Mouse (Mus musculus) left cerebral cortex, postnatal 25 days (tissue): Measurements from ENCODE around the gene Gtpbp10. TPM values are rescaled to one million over a fixed set of nuclear protein-coding genes. Genes with fewer than 3 reads are reported as not detected.

Experiments
- DNase-seq, 2 experiments: peaks; one replicate each; pipeline ENCODE4 v3.0.0; 2022; ENCODE audit warnings: low spot score in 2 of 2, mixed read lengths in 1 of 2
- intact Hi-C: fragments of 180-260 bp; cut with DNase I; formaldehyde crosslinking; loops from one replicate; pipeline ENCODE4 v1.15.1; 2025
- total RNA-seq, 2 experiments: library from RNA; stranded (reverse); gene quantifications; 2 replicates each; pipeline ENCODE4 v1.2.3; 2021

The Gtpbp10 gene
- 1 to 10 TPM; 8.6 to 8.7 TPM for total RNA-seq

DNA sequence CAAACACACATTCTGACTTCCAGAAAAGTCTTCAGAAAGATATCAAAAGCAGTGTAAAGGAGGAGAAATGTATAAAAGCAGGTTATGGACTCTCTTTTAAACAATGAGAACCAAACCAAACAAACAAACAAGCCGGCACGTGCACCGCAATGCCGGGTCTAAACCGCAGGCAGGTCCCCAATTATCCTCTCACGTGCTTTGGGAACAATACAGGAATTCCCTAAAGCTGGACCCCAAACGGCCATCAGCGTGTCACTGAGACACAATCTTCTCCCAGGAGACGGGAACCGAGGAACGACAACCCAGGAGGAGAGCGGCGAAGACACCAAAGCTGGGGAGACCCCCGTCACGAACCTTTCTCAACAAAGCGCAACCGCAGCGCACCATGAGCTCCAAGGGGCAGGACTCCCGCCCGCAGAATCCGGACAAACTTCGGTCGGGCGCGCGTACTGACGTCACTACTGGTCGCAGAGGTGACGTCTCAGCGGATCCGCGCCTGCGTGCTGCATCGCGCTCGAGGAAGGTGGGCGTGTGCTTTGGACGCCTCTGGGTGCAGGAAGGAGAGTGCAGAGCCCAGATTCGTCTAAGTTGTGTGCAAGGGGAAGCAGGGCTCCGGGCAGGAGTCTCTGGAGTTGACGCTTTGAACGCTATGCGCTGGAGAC lies at the start of gene Gtpbp10:
TSS of gene Gtpbp10 (minus strand) at position 460 of the 662 bp plus-strand sequence.
- intact Hi-C loops = loop anchor here (5.0 kb wide), 1 partner anchor 47 kb away; the partner anchor contains the start of gene Cldn12
- peak; percentile 92 to 93 for DNase-seq

DNA sequence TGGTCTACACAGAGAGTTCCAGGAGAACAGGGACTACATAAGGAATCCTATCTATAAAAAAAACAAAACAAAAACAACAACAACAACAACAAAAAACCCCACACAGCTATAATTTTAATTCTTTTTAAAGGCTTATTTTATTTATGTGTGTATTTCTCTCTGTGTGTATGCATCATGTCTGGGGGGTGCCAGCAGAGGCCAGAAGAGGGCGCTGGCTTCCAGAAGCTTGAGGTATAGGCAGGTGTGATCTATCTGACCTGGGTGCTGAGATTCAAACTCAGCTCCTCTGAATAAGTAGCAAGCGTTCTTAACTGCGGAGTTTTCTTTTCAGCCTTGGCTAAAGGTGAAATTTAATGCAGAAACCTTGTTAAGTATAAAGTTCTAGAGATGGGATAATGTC lies 28.3 kb upstream of the Gtpbp10 start:
- no peak for DNase-seq
- intact Hi-C loops = no loop called here

DNA sequence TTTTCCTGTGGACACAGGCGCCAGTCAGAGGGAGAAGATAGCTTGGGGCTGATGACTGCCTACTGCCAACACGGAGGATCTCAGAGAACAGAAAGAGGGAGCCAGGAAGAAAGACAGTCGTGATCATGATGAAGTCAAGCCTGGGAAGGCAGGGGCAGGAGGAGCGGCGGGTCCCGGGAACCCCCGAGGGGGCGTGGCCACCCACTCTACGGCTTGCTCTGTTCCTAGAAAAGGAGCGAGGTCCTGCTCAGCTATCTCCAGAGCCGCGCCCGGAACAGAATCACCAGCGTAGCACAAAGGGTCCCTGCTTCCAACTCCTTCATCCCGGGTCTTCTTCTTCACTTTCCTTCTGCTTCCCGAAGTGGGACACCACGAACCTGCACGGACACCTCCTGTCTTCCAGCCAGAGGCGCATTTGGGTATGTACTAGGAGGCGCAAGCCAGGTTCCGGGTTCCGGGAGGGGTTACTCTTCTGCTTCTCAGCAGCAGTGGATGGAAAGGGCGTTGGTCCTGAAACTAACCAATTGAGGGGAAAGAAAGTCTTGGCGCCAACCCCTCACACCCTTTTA lies 14.5 kb upstream of the Gtpbp10 start, which contains the start of gene Gm8773:
TSS of gene Gm8773 (plus strand) at position 51 of the 569 bp plus-strand sequence.
- DNase-seq = peak; percentile 2 to 18
- intact Hi-C loops = no loop called here

DNA sequence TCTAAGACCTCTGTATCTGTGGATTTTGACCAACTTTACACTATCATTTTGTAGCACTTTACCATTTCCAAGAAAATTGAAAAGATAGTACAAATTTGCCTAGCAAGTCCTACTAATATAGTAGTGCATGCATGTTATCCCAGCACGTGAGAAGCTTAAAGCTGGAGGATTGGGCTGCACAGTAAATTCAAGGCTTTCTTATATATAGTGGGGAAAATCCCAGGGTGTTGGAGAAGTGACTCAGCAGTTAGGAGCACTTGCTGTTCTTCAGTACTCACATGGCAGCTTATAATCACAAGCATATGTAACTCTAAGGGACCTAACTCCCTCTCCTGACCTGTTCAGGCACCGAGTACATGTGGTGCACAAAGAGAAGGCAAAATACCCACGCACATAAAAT lies 3.1 kb upstream of the Gtpbp10 start:
- intact Hi-C loops = no loop called here
- no peak for DNase-seq

DNA sequence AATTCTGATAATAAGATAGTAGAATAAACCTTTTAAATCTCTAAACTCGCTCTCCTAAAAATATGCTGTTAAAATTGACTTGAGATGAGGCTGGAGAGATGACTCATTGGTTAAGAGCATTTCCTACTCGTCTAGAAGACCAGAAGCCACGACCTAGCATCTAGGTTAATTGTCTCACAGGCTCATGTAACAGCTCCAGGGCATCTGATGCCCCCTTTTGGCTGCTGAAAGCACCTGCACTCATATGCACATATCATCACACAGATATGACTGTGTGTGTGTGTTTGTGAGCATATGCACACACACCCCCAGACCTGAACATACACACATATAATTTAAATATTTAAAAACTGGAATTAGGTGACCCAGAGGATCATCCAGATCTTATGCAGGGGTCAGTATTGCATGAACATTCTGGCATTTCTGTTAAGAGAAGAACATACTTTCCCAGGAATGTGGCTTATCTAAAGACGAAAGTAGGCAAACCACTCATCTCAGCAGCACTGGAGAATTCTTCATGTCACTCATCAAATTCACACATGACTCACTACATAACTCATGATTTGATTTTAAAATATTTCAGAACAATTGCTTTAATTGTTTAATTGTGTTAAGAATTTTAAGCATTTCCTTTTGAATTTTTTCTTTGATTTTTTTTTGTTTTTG lies 1.8 kb upstream of the Gtpbp10 start:
- intact Hi-C loops = no loop called here

DNA sequence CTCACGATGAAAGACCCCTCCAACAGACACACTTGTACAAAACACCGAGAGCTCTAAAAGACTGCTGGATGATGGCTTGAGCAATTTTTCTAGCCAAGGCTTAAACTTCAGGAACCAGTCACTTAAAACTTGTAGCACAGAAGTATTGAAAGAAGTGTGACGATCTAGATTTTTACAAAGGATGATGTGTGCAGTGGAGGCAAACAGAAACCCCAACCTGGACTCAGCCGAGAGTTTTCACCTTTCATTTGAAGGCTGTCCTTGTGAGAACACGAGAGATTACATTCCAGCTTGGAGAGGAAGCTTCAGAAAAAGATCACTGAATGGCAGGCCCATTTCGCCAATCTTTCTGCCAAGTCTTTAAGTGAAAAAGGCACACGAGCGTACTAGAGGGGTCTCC lies 460 bp upstream of the Gtpbp10 start:
- intact Hi-C loops = loop anchor here (5.0 kb wide), 1 partner anchor 47 kb away; the partner anchor contains the start of gene Cldn12
- no peak for DNase-seq

More for the DNA sequence above, 1.8 kb upstream of the Gtpbp10 start:
- DNase-seq = no peak

DNA sequence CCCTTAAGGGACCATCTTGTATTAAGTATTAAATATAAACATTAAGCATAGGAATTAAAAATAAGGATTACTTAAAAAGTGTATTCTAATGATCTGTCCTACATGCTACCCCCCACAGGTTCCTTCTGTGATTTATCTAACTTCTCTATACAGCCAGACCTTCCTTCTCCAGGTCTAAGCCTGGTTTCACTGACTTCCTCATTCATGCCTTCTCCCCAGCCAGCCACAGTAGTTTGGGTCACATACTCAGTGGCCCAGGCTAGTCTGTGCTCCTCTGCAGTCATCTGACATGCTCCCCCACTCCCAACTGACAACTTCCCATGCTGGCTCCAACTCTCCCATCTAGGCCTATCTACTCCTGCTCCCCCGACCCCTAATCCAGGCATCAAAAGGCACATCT lies 8.2 kb downstream of the Gtpbp10 start:
- intact Hi-C loops = no loop called here

DNA sequence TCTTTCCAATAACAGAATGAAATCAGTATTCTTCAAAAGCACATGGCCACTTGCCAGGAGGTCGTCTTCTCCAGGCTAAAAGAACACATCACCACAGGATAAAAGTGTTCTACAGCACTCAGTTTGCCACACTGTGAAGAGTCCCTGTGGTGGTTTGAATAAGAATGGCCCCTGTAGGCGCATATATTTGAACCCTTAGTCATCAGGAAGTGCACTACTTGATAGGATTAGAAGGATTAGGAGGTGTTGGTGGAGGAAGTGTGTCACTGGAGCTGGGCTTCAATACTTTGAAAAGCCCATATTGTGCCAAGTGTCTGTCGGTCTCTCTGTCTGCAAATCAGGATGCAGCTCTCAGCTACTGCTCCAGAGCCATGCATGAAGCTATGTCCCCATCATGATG lies 19.0 kb downstream of the Gtpbp10 start:
- intact Hi-C loops = no loop called here

More for the DNA sequence above, 8.2 kb downstream of the Gtpbp10 start:
- DNase-seq = no peak

DNA sequence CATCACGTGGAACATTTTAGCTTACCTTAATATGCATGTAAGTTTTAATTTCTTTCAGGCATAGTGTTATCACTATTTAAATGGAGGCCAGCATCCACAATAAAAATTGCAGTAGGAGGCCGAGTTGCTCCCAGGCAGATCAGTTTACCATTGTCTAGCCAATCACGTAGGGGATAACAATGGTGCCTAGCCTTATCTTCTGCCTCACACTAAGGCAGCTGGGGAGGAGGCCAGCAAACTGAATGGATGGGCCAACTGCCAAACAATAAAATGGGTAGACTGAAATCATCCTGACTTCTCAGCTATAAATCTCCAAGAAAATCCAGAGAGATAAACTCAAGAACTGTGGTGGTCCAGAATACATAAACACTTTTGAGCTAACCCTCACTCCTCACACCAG lies 19.6 kb downstream of the Gtpbp10 start:
- no peak for DNase-seq
- intact Hi-C loops = no loop called here

More for the DNA sequence above, 19.0 kb downstream of the Gtpbp10 start:
- no peak for DNase-seq

DNA sequence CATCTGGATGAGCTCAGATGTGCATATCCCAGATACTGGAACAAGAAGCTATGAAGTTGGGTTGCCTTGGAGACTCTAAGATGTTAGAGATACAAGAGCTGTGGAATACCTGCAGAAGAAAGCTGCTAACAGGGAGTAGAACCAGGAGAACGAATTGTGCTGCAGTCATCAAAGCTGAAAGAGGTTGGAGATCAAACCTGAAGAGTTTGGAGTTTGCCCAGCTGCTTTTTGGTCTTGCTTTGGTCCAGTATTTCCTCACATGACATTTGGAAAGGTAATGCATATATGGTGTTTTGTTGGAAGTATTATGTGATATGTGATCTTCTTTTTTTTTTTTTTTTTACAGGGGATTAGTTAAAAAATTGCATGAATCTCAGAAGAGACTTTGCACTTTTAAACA lies 23.2 kb downstream of the Gtpbp10 start:
- no peak for DNase-seq
- intact Hi-C loops = no loop called here

DNA sequence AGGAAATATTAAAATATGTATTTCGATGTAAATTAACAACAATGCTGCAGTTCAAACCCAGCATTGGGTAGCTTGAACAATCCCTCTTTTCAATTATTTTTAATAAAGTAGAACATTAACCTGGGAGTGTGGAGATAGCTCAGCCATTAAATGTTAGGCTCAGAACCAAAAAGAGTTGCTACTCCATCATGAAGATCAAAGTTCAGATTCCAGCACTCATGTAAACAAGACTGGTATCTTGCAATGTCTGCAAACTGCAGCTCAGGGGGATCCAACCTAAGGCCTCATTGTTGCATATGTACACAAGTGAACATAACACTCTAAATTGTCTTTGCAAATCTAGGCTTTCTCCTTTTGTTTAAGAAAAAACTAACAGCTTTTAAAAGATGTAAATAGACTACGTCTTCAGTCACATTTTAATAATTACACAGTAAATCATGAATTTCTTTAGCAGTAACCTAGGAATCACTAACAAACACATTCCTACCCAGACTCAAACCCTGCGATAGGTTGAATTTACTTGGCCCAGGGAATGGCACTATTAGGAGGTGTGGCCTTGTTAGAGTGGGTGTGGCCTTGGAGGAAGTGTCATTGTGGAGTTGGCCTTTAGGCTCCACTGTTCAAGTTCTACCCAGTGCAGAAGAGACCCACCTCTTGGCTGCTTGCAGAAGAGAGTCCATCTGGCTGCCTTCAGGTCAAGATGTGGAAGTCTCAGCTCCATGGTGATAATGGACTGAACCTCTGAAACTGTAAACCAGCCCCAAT lies 25.5 kb downstream of the Gtpbp10 start:
- intact Hi-C loops = no loop called here
- no peak for DNase-seq

DNA sequence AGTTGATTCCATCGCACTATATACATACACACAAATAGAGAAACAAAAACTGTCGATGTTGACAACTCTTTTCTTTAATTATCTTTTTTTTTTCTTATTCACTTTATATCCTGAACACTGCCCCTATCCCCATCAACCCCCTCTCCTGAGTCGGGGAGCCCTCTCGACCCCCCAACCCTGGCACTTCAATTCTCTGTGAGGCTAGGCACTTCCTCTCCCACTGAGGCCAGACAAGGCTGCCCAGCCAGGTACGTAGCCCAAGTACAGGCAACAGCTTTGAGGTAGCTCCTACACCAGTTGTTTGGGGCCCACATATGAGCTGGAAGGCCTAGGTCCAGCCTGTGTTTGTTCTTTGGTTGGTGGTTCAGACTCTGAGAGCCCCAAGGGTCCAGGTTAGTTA lies 43.9 kb downstream of the Gtpbp10 start:
- DNase-seq = no peak
- intact Hi-C loops = no loop called here

DNA sequence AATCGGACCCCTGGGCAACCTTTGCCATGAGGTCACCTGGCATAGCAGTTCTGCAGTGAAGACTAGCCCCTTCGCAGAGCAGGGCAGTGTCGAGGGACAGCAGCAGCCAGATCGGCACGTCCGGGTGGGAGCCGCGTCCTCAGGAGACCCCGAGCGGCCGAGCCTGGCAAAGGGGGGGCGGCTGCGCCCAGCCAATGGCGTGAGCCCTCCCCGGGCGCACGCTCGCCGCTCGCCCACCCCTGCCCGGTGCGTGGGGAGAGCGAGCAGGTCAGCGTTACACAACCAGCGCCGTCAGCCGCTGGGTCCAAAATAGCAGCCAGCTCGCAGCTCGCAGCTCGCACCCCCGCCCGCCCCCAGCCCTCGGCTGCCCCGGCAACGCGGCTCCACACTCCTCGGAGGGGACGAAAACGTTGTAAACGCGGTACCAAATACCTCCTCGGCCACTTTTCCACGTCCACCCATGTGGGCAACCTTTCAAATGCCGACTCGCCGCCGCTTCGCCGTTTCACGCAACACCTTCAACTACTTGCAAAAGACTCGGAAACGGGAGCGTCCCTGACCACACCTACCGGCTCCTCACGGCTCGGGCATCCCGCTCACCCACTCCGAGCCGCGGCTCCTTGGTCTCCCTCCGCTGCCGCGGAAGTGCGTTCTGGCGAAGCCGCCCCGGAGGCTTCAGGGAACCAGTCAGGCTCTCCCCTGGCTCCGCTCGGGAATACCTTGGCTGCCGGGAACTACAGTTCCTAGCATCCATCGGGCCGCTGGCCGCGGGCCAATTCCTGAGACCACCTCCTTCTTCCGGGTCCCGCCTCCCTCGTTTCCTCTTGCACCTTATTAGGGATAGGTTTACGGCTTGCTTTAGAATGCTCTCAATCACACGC lies 44.9 kb downstream of the Gtpbp10 start, which contains the start of gene Cldn12:
TSS of gene Cldn12 (minus strand) at position 763 of the 881 bp plus-strand sequence.
- DNase-seq = peak; percentile 96 to 98
- intact Hi-C loops = loop anchor here (5.0 kb wide), 1 partner anchor 43 kb away; the partner anchor contains the start of gene Gtpbp10

DNA sequence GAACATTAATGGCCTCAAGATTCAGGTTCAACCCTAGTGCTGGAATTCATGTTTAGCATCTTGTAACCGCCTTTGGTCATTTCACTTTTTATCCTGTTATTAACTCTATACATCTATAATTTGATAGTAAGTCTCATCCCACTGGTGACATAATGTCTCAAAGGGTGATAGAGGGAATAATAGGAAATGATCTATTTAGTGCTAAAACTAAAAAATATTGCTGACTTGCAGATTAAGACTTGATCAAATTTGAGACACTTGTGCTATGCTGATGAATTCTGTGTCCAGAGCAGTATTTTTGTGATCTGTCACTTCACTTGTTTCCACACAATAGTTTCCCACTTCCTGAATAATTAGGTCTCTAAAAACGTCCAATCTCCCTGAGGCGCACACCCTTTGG lies 47.9 kb downstream of the Gtpbp10 start:
- no peak for DNase-seq
- intact Hi-C loops = loop anchor here (5.0 kb wide), 1 partner anchor 46 kb away; the partner anchor contains the start of gene Gtpbp10

DNA sequence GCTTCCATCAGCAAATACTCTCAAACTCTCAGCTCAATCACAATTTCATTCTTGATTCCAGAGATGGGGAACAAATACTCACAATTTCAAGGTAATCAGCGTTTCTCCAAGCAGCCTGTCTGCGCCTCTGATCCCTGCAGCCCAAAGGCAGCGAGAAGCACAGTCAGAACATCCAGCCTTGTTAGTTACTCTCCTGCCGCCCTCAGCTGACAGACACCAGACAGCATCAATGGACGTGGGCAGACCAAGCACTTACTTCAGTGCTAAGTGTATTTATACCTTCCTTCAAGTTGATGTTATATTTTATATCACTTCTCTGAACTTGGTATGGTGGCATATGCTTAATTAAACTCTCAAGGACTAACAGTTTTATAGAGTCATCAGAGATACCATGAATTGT lies 48.3 kb downstream of the Gtpbp10 start:
- intact Hi-C loops = loop anchor here (5.0 kb wide), 1 partner anchor 46 kb away; the partner anchor contains the start of gene Gtpbp10
- peak in 1 of 2 experiments; percentile 78 for DNase-seq

DNA sequence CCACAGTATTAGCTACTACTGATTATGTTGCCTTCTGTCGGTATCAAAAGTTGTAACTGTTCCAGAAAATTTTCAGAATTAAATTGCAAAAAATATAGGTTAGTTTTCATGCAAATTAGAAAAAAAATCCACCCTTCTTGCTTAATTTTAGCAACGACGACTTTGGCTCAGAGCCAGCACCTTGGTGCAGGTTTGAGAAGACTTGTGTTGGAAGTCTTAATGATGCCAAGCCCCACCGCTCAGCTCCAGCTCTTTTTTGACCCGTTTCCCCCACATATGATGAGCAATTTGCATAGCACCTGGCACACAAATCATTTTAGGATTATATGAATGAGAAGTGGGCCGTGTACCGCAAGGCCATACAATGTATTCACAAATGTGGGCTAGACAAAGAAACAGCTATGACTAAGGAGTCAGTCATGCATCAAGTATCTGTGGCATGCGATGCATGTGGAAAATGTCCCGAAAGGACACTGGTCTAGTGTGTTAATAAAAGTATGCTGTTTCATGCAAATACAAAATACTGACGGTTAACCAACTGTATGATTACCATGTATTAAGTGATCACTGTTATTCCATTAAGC lies 48.9 kb downstream of the Gtpbp10 start:
- intact Hi-C loops = loop anchor here (5.0 kb wide), 1 partner anchor 47 kb away; the partner anchor contains the start of gene Gtpbp10
- peak in 1 of 2 experiments; percentile 48 for DNase-seq

DNA sequence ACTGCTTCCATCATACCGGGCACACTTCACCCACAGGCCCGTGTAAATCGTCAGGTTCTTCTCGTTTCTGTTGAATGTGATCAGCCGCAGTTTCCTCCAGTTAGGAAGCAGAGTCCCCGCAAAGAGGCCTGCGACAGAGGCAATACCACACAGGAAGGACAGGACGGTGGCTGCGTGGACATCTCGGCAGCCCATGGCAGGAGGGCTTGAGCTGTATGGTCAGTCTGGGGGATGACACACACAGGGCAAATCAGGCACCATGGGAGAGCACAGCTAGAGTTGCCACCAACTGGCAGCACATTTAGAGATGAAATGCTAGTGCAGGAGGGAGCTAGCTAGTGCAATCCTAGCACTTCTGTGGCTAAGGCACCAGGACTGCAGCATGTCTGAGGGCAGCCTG lies 51.1 kb downstream of the Gtpbp10 start:
- intact Hi-C loops = no loop called here
- no peak for DNase-seq

DNA sequence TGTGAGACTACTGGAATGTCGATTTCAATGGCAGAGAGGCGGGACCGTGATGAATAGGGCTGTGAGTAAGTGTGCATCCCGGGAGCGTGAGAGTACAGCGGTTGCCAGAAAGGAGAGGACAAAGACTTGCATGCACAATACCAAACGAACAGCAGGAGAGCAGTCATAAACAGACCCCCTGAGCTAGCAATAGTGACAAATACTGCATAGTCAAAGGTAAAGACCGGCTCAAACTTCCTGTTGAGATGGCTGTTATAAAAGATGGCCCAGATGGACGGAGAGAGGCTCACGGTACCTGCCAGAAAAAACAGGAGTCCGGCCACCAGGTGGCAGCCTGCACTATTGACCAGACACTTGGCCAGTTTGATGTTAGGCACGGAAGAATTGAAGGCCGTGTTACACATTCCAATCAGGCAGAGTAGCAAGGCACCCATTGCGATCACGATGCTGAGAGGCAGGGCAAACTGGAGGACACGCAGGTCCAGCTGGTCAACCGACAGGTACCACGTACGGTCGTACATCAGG lies 51.6 kb downstream of the Gtpbp10 start:
- DNase-seq = peak; percentile 58 to 63
- intact Hi-C loops = no loop called here
